Mouse (Mus musculus) R1 (cell line): Measurements from ENCODE around the gene Fzd5.
A peak's percentile ranks its signal among the peaks of the same experiment; 100 is the strongest.

Experiments used
- DNase-seq: peaks from one replicate; pipeline ENCODE4 v3.0.0-alpha.2; 2018; ENCODE audit warnings: low read depth, low spot score

Fzd5 gene

GRCm38 (mm10) chr1:64737502-64738179, at the start of gene Fzd5:
Gene Fzd5, minus strand, starts transcription at chr1:64737751.
- DNase-seq: peak; percentile 97

GRCm38 (mm10) chr1:64779863-64780262, 42.3 kb upstream of the Fzd5 start:
- peak; percentile 32 for DNase-seq

GRCm38 (mm10) chr1:64779415-64779814, 41.9 kb upstream of the Fzd5 start:
- no peak for DNase-seq

- DNase-seq: no peak
These were observed 35.8 kb upstream of the Fzd5 start for GRCm38 (mm10) chr1:64773305-64773704.

GRCm38 (mm10) chr1:64770169-64770568, 32.6 kb upstream of the Fzd5 start:
- DNase-seq: no peak

GRCm38 (mm10) chr1:64761646-64762045, 24.1 kb upstream of the Fzd5 start:
- no peak for DNase-seq

GRCm38 (mm10) chr1:64757766-64758165, 20.2 kb upstream of the Fzd5 start:
- no peak for DNase-seq

- no peak for DNase-seq
These were observed 19.7 kb upstream of the Fzd5 start for GRCm38 (mm10) chr1:64757254-64757653.

- no peak for DNase-seq
These were observed 19.1 kb upstream of the Fzd5 start for GRCm38 (mm10) chr1:64756640-64757030.

- no peak for DNase-seq
These were observed 18.6 kb upstream of the Fzd5 start for GRCm38 (mm10) chr1:64755971-64756639.

- no peak for DNase-seq
These were observed 17.1 kb upstream of the Fzd5 start for GRCm38 (mm10) chr1:64754658-64755057.

GRCm38 (mm10) chr1:64753668-64754067, 16.1 kb upstream of the Fzd5 start:
- DNase-seq: peak; percentile 68

- peak; percentile 67 for DNase-seq
These were observed 15.6 kb upstream of the Fzd5 start for GRCm38 (mm10) chr1:64753109-64753508.

GRCm38 (mm10) chr1:64744616-64745015, 7.1 kb upstream of the Fzd5 start:
- DNase-seq: no peak

GRCm38 (mm10) chr1:64742741-64743408, 5.3 kb upstream of the Fzd5 start:
- DNase-seq: peak; percentile 20

GRCm38 (mm10) chr1:64738661-64739082, 1.1 kb upstream of the Fzd5 start:
- peak; percentile 86 for DNase-seq

GRCm38 (mm10) chr1:64738180-64738555, 617 bp upstream of the Fzd5 start:
- DNase-seq: peak; percentile 63

- DNase-seq: peak; percentile 62
These were observed 660 bp downstream of the Fzd5 start for GRCm38 (mm10) chr1:64736681-64737501.

GRCm38 (mm10) chr1:64735781-64736680, 1.5 kb downstream of the Fzd5 start:
- peak; percentile 70 for DNase-seq

GRCm38 (mm10) chr1:64734771-64735750, 2.5 kb downstream of the Fzd5 start:
- no peak for DNase-seq
